Mouse (Mus musculus) hindbrain, embryonic 15.5 days (tissue): ENCODE data around the gene Chrm3. TPM values are rescaled to one million over a fixed set of nuclear protein-coding genes. Genes with fewer than 3 reads are reported as not detected.

Source experiments
- ATAC-seq: fragments of 200-750 bp; cut with Nextera tagmentation; 2 replicates; pipeline ENCODE4 v1.8.0; 2017; ENCODE audit warnings: low read depth, moderate number of reproducible peaks, moderate TSS enrichment; ENCODE audit not compliant: low FRiP score
- H3K27ac ChIP-seq: fragments of 300-500 bp; sonication (generic); replicated peaks from 2 replicates; pipeline ENCODE4 v1.5.1; 2015; ENCODE audit warnings: mild to moderate bottlenecking, inconsistent platforms
- H3K27me3 ChIP-seq: fragments of 300-500 bp; sonication (generic); 2 replicates; pipeline ENCODE4 v1.6.1; 2015; ENCODE audit warnings: control low read depth, inconsistent platforms
- H3K36me3 ChIP-seq: fragments of 300-500 bp; sonication (generic); 2 replicates; pipeline ENCODE4 v1.6.1; 2015; ENCODE audit warnings: control low read depth, inconsistent platforms
- H3K4me1 ChIP-seq: fragments of 300-500 bp; sonication (generic); replicated peaks from 2 replicates; pipeline ENCODE4 v1.6.1; 2015; ENCODE audit warnings: control low read depth, inconsistent platforms
- H3K4me2 ChIP-seq: fragments of 300-500 bp; sonication (generic); 2 replicates; pipeline ENCODE4 v1.6.1; 2015; ENCODE audit warnings: moderate library complexity, mild to moderate bottlenecking, inconsistent platforms
- H3K4me3 ChIP-seq: fragments of 300-500 bp; sonication (generic); 2 replicates; pipeline ENCODE4 v1.5.1; 2015; ENCODE audit warnings: mild to moderate bottlenecking, inconsistent platforms
- H3K9ac ChIP-seq: fragments of 300-500 bp; sonication (generic); 2 replicates; pipeline ENCODE4 v1.6.1; 2015; ENCODE audit warnings: inconsistent platforms
- H3K9me3 ChIP-seq: fragments of 300-500 bp; sonication (generic); 2 replicates; pipeline ENCODE4 v1.6.1; 2016; ENCODE audit warnings: control low read depth, inconsistent platforms
- WGBS: fragments of 180-500 bp; shearing (Covaris S2); methylation state at CpG from one replicate; pipeline ENCODE4 v1.1.7; 2015; 5-methylcytosine and 5-hydroxymethylcytosine counted together
- polyA plus RNA-seq: library from polyadenylated mRNA; unstranded; fragments of >200 nt; fragmentation: Nextera tagmentation; extraction: Ambion mirVana; gene quantifications from 2 replicates; pipeline ENCODE4 v1.2.1, GENCODE M21; 2015

Gene Chrm3
- polyA plus RNA-seq, 1 experiment from 2014 or later: 3.2 TPM

DNA sequence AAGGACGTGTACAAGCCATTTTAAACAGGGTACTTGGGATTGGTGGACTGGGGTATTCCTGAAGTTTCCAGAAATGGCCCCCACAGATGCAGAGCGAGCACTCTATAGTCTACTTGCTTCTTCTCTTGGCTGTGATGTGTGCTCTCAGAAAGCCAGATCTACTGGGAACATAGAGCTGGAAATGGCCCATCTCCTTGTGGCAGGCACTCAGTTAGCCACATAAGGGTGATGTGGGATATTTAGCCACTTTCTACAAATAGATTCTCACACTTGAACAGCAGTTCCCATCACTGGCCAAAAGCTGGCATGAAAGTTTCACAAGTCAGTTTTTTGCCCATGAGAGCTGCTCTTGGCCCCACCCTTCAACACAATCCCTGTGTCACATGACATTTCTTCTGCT is 65.5 kb downstream of the Chrm3 start:
- H3K27me3 ChIP-seq: no peaks in the 10 kb centered on the region
- H3K36me3 ChIP-seq: no peaks in the 10 kb centered on the region
- ATAC-seq: no peak
- H3K9ac ChIP-seq: no peak overlapping the region
- no peak overlapping the region for H3K4me3 ChIP-seq
- H3K4me2 ChIP-seq: no peak overlapping the region
- H3K27ac ChIP-seq: no peak overlapping the region
- no peaks in the 10 kb centered on the region for H3K9me3 ChIP-seq
- H3K4me1 ChIP-seq: no peaks in the 10 kb centered on the region
- 75% methylated on average over 2 of the region's 2 CpGs for WGBS

DNA sequence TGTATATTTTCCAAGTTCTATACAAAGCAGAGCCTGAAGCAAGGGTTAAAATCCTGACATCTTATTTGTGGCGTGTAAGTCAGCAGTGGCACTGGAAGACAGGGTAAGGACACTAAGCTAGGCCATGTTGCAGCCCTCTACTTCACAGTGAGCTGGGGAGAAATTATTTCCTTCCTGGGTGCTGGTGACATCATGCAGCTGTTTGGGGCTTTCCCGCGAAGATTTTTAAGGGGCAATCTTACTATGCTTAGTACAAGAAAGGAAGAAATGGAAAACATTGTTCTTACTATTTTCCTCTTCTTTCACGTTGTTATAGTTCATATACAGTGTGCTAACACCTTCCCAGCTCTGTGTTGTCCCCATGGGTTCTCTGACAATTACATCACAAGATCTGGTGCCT is 76.3 kb downstream of the Chrm3 start:
- H3K4me1 ChIP-seq: no peaks in the 10 kb centered on the region
- no peak overlapping the region for H3K4me2 ChIP-seq
- no peak overlapping the region for H3K27ac ChIP-seq
- no peak for ATAC-seq
- no peak overlapping the region for H3K9ac ChIP-seq
- no peaks in the 10 kb centered on the region for H3K27me3 ChIP-seq
- 82% methylated on average over 4 of the region's 4 CpGs for WGBS
- no peak overlapping the region for H3K4me3 ChIP-seq
- no peaks in the 10 kb centered on the region for H3K36me3 ChIP-seq
- no peaks in the 10 kb centered on the region for H3K9me3 ChIP-seq

DNA sequence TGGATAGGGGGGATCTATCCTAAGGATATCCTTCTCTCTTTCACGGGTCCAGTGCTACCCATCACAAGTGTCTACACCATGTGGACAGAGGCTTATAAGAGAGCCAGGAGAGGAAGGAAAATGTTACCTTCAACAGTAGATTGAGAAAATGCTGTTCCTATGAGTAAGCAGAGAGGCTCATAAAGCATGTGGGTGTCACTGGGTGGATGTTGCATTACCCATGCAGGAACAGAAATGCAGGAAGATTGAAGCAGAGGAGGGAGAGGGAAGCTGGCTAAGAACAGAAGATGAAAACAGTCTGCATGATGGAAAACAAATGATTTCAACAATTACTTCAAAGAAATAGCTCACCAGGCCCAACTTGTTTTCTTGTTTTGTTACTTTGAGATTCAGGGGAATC is 85.7 kb downstream of the Chrm3 start:
- Histone ChIP-seq H3K4me1 (no peaks in the 10 kb centered on the region), H3K9ac (no peak overlapping the region), H3K36me3 (no peaks in the 10 kb centered on the region), H3K27ac (no peak overlapping the region), H3K4me2 (no peak overlapping the region), H3K27me3 (no peaks in the 10 kb centered on the region), H3K9me3 (no peaks in the 10 kb centered on the region), H3K4me3 (no peak overlapping the region)
- ATAC-seq: no peak
- WGBS: 79% methylated on average over 1 of the region's 1 CpGs

DNA sequence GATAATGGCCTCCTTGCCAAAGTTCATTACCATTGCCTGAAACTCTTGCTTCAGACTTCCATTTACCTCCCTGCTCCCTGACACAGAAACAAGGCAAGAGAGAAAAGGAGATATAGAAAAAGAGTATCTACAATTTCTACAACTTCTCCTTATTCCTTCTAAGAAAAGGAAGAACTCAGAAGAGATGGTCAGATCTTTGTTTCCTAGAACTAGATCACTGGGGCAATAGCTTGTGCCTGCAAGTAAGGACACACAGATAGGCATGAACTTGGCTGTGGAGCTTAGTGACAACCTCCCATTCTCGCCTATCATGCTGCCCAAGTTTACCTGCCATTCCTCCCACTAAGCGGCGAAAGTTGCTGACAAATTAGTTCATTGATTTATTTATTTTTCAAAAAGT is 96.9 kb downstream of the Chrm3 start:
- WGBS: 89% methylated on average over 3 of the region's 3 CpGs
- Histone ChIP-seq H3K9ac (no peak overlapping the region), H3K27me3 (no peaks in the 10 kb centered on the region), H3K9me3 (no peaks in the 10 kb centered on the region), H3K4me3 (no peak overlapping the region), H3K36me3 (no peaks in the 10 kb centered on the region), H3K27ac (no peak overlapping the region), H3K4me1 (no peaks in the 10 kb centered on the region), H3K4me2 (no peak overlapping the region)
- no peak for ATAC-seq

DNA sequence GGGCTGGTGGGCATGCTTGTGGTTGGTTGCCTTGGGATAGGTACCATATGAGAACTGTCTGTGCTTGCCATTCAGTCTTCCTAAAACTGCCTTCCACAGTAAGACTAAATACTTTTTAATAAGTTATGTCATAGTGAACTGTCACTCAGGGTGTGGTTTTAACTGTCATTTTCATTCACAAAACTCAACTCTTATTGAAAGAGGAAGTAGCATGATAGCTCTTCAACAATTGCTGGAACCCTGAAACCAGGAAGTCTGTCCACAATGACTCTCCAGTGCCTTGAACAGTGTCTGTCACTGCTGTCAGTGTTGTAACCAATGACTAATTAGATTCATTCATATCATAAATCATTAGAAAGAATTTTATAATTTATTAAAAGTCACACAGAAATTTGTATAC is 107.6 kb downstream of the Chrm3 start:
- H3K4me3 ChIP-seq: no peak overlapping the region
- no peaks in the 10 kb centered on the region for H3K27me3 ChIP-seq
- H3K4me1 ChIP-seq: no peaks in the 10 kb centered on the region
- H3K4me2 ChIP-seq: no peak overlapping the region
- H3K9ac ChIP-seq: no peak overlapping the region
- no peaks in the 10 kb centered on the region for H3K9me3 ChIP-seq
- H3K27ac ChIP-seq: no peak overlapping the region
- ATAC-seq: no peak
- H3K36me3 ChIP-seq: no peaks in the 10 kb centered on the region

DNA sequence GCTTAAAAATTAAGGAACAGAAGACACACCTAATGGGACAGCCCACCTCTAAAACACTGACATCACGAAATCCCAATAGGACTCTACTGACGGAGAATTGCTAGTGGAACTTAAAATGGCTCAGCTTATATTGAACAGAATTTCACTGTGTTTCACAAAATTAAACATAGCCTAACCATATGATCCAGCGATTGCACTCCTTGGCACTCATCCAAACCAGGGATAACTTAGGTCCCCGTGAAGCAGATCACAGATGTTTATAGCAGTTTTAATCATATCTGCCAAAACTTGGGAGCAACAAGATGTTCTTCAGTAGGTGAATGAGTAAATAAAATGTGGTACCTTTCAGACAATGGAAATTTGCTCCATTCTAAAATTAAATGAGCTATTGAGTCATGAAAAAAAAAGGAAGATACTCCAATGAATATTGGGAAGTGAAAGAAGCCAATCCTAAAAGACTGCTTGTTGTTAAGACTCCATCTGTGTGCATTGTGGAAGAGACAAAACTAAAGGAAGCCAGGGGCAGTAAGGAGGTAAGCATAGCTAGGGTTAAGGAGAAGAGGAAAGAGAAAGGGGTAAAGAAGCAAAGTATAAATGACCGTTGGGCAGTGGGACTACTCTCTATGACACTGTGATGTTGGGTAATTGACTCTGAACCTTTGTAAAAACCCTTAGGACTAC is 109.0 kb downstream of the Chrm3 start:
- Histone ChIP-seq H3K9me3 (no peaks in the 10 kb centered on the region), H3K36me3 (no peaks in the 10 kb centered on the region), H3K4me1 (no peaks in the 10 kb centered on the region), H3K4me3 (no peak overlapping the region), H3K9ac (no peak overlapping the region), H3K4me2 (no peak overlapping the region), H3K27ac (no peak overlapping the region), H3K27me3 (no peaks in the 10 kb centered on the region)
- 84% methylated on average over 5 of the region's 5 CpGs for WGBS
- ATAC-seq: no peak

DNA sequence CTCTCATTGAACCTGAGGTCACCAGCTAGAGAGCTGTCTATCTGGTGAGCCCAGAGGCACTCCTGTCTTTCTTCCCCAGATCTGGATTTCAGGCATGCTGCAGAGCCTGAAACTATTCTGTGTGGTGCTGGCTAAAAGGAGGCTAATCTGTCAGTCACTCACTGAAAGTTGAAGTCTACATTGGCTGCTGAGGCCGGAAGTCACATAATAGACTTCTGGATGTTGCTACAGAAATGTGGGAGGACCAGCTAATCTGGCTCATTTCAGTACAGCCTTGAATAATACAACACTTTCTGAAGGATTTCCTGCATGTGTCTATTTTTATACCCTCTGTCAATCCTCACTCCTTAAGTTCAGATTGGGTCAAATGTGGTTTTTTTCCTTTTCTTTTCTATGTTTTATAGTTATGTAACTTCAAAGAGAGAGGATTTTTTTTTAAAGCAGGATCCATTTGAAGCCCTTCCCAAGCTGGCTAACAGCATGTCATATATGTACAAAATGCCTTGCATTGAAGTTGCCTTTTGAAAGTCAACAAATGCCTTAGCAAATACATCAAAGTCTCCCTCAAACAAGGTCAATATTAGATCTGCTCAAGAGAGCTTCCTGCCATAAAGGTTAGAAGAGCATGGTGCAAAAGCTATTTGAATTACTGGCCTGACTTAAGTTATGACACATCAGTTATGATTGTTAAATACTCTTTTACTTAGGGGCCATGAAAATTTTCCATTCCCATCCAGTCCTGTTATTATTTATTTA is 116.2 kb downstream of the Chrm3 start:
- ATAC-seq: no peak
- Histone ChIP-seq H3K36me3 (no peaks in the 10 kb centered on the region), H3K27me3 (no peaks in the 10 kb centered on the region), H3K4me3 (no peak overlapping the region), H3K9me3 (no peaks in the 10 kb centered on the region), H3K9ac (no peak overlapping the region), H3K27ac (no peak overlapping the region), H3K4me1 (no peaks in the 10 kb centered on the region), H3K4me2 (no peak overlapping the region)
- WGBS: 68% methylated on average over 1 of the region's 1 CpGs

DNA sequence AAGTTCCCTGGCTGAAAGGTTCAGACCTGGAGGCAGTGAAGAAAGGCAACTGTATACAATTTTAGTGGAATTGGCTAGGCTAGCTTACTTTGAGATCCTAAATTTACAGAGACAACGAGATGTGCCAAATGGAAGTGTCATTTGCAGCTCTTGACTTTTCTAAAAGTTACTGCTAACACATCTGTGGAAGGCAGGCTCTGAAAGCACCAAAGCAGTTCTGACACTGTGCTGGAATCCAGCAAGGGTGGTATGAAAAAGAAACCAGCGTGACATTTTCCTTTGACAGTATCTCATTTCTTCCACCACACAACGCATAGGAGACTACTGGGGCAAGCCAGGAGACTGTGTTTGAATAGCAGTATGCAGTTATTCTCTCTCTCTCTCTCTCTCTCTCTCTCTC is 120.4 kb downstream of the Chrm3 start:
- H3K4me2 ChIP-seq: no peak overlapping the region
- 80% methylated on average over 3 of the region's 3 CpGs for WGBS

DNA sequence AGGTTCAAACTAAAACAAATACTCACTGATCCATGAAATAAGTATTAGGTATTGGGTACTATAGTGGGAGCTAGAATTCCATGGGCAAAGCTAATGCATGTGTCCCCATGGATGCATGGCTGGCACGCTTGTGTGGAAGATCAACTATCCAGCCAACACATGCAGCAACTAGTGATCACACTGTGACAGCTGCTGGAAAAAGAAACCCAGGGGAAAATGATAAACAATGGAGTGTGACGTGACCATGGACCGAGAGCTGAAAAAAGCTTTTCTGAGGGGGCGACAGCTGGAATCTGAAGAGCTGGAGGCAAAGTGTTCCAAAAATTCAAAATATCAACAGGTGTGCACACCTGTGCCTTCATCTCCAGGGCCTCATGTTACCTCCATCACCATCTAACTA is 120.8 kb downstream of the Chrm3 start:
- no peak for ATAC-seq
- Histone ChIP-seq H3K4me1 (no peaks in the 10 kb centered on the region), H3K4me2 (no peak overlapping the region), H3K27me3 (no peaks in the 10 kb centered on the region), H3K27ac (no peak overlapping the region), H3K9me3 (no peaks in the 10 kb centered on the region), H3K4me3 (no peak overlapping the region), H3K36me3 (no peaks in the 10 kb centered on the region), H3K9ac (no peak overlapping the region)
- WGBS: 73% methylated on average over 4 of the region's 4 CpGs

More for the DNA sequence above, 120.4 kb downstream of the Chrm3 start:
- no peak overlapping the region for H3K27ac ChIP-seq
- no peaks in the 10 kb centered on the region for H3K27me3 ChIP-seq
- no peaks in the 10 kb centered on the region for H3K4me1 ChIP-seq
- H3K9me3 ChIP-seq: no peaks in the 10 kb centered on the region
- ATAC-seq: no peak
- H3K4me3 ChIP-seq: no peak overlapping the region
- no peaks in the 10 kb centered on the region for H3K36me3 ChIP-seq
- H3K9ac ChIP-seq: no peak overlapping the region

DNA sequence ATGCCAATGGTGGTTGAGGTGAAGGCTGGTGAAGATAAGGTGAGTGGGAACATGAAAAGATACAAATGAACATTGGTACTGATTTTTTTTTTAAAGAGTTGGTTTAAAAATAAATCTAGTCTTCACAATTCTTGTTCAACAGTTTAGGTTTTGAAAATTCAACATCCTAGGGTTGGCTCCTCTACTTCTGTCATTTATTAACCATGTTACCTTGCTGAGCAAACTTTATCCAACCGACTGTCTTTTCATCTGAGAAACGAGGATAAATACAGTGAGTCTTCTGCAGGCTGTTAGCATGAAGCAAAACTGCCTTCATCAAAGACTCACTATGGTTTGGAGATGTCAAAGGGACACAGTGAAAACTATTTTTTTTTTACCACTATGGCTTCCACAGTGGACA is 123.0 kb downstream of the Chrm3 start:
- no peaks in the 10 kb centered on the region for H3K36me3 ChIP-seq
- H3K4me2 ChIP-seq: no peak overlapping the region
- no peak overlapping the region for H3K9ac ChIP-seq
- no peak overlapping the region for H3K4me3 ChIP-seq
- H3K4me1 ChIP-seq: no peaks in the 10 kb centered on the region
- H3K27ac ChIP-seq: no peak overlapping the region
- no peaks in the 10 kb centered on the region for H3K9me3 ChIP-seq
- no peak for ATAC-seq
- H3K27me3 ChIP-seq: no peaks in the 10 kb centered on the region
- WGBS: 77% methylated on average over 2 of the region's 2 CpGs

DNA sequence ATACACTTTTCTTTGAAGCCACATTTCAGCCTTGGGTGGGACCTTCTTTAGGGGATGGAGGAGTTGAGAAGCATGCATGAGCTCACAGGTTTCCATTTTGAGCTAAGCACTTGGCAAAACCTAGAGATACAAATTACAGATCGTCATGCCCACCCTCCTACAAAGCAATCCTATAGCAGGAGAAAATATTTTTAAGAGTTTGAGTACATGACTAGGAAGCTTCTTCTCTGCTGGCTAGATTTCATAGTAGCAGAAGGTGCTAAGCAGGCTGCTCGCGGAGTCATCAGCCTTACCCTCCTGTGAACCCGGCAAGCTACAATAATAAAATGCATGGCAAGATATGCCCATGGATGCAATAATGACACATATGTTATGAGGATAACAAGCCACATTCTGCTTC is 124.4 kb downstream of the Chrm3 start:
- ATAC-seq: no peak
- Histone ChIP-seq H3K9me3 (no peaks in the 10 kb centered on the region), H3K27ac (no peak overlapping the region), H3K4me2 (no peak overlapping the region), H3K9ac (no peak overlapping the region), H3K36me3 (no peaks in the 10 kb centered on the region), H3K4me1 (no peaks in the 10 kb centered on the region), H3K27me3 (no peaks in the 10 kb centered on the region), H3K4me3 (no peak overlapping the region)
- WGBS: 94% methylated on average over 4 of the region's 4 CpGs

DNA sequence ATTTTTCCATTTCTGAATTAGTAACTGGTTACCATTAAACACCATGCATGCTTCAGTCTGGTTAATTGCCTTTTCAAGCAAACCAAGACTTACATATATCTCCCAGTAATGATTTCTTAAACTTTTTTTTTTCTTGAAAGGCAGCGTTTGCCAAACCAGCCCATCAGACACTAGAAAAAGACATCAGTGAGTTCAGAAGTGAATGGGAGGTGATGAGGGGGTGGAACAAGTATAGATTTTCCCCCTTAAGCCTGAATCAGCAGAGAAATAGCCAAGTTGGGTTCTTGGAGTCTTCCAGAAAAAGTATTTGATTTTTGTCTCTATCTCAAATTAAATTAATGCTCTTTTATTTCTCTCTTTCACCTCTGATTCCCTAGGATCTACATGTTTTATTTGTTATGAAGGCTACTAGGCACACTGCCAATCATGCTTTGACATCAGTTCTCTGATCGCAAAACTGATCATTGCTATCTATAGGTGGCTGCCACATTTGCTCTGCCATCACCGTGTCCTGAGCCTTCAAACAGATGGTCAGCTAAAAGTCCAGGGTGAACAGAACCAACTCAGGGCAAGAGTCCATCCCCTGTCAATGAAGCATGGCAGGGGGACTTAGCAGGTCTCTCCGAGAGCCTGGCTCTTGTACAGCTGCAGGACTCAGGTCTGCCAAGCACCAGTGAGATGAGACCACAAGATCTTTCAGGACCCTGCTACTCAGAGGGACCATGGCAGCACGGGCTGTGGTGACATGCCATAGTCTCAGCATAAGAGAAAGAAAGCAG is 125.1 kb downstream of the Chrm3 start:
- Histone ChIP-seq H3K4me1 (no peaks in the 10 kb centered on the region), H3K9me3 (no peaks in the 10 kb centered on the region), H3K4me2 (no peak overlapping the region), H3K27ac (no peak overlapping the region), H3K36me3 (no peaks in the 10 kb centered on the region), H3K9ac (no peak overlapping the region), H3K27me3 (no peaks in the 10 kb centered on the region), H3K4me3 (no peak overlapping the region)
- ATAC-seq: no peak
- WGBS: 80% methylated on average over 5 of the region's 5 CpGs
